Mouse (Mus musculus) erythroid progenitor cell, adult 5-6 weeks (primary cell): ENCODE data around the gene Fez1. TPM values are rescaled to one million over a fixed set of nuclear protein-coding genes. Genes with fewer than 3 reads are reported as not detected.

ENCODE experiments used
- ATAC-seq: replicated peaks from 2 replicates; pipeline ENCODE4 v1.8.0; 2016; ENCODE audit warnings: moderate number of reproducible peaks, mild to moderate bottlenecking, moderate TSS enrichment, inconsistent platforms; ENCODE audit not compliant: poor library complexity, low FRiP score, severe bottlenecking
- total RNA-seq, 2 experiments: library from RNA; stranded (forward) in 1 of 2; stranded (reverse) in 1 of 2; fragments of 150-400 nt in 1 of 2; fragments of 186-747, 209-891 nt in 1 of 2; gene quantifications; 2 replicates each; pipeline versions ENCODE4 v1.2.3 to v1.2.4; 2015 to 2017; ENCODE audit warnings: low replicate concordance in 2 of 2

Fez1 gene
- total RNA-seq, 2 experiments from 2014 or later, result not detected

GRCm38 (mm10) chr9:36885237-36885636, 63.6 kb downstream of the Fez1 start:
- no peak for ATAC-seq

- ATAC-seq, result no peak
These were observed 68.9 kb downstream of the Fez1 start for GRCm38 (mm10) chr9:36890552-36890951.

GRCm38 (mm10) chr9:36893413-36893990, 71.8 kb downstream of the Fez1 start:
- ATAC-seq, result no peak

- no peak for ATAC-seq
These were observed 72.6 kb downstream of the Fez1 start for GRCm38 (mm10) chr9:36894242-36894641.

- no peak for ATAC-seq
These were observed 73.5 kb downstream of the Fez1 start for GRCm38 (mm10) chr9:36895009-36895693.

GRCm38 (mm10) chr9:36898560-36898959, 76.9 kb downstream of the Fez1 start:
- ATAC-seq, result no peak

GRCm38 (mm10) chr9:36900464-36900863, 78.8 kb downstream of the Fez1 start:
- ATAC-seq, result no peak

- ATAC-seq, result no peak
These were observed 83.8 kb downstream of the Fez1 start for GRCm38 (mm10) chr9:36905452-36905851.

- ATAC-seq, result 0 out of 2 replicates have a peak, but pooled peaks have one; percentile 61
These were observed 94.7 kb downstream of the Fez1 start for GRCm38 (mm10) chr9:36916362-36916761.

GRCm38 (mm10) chr9:36916915-36917314, 95.3 kb downstream of the Fez1 start:
- ATAC-seq, result no peak

GRCm38 (mm10) chr9:36918582-36918981, 96.9 kb downstream of the Fez1 start:
- no peak for ATAC-seq

GRCm38 (mm10) chr9:36919472-36919871, 97.8 kb downstream of the Fez1 start:
- no peak for ATAC-seq

- no peak for ATAC-seq
These were observed 100.2 kb downstream of the Fez1 start for GRCm38 (mm10) chr9:36921718-36922415.

- no peak for ATAC-seq
These were observed 102.1 kb downstream of the Fez1 start for GRCm38 (mm10) chr9:36923753-36924152.

Other genes with a start within 250 kb of the Fez1 start
- gene Gm17689, start 239.2 kb upstream of the Fez1 start, total RNA-seq (2015; ENCODE audit: low replicate concordance), result not detected in 2 replicates
- not detected in 2 replicates for gene Gm17689, start 239.2 kb upstream of the Fez1 start, total RNA-seq (2017; ENCODE audit: low replicate concordance)
- gene A630095E13Rik, start 178.5 kb upstream of the Fez1 start, total RNA-seq (2015; ENCODE audit: low replicate concordance), result not detected in 2 replicates
- gene A630095E13Rik, start 178.5 kb upstream of the Fez1 start, total RNA-seq (2017; ENCODE audit: low replicate concordance), result not detected in 2 replicates
- not detected in 2 replicates for gene Acrv1, start 128.6 kb upstream of the Fez1 start, total RNA-seq (2015; ENCODE audit: low replicate concordance)
- gene Acrv1, start 128.6 kb upstream of the Fez1 start, total RNA-seq (2017; ENCODE audit: low replicate concordance), result not detected in 2 replicates
- gene Chek1, start 94.8 kb upstream of the Fez1 start, total RNA-seq (2015; ENCODE audit: low replicate concordance), result 14.8 and 37.3 TPM in 2 replicates
- 23.0 and 27.6 TPM in 2 replicates for gene Chek1, start 94.8 kb upstream of the Fez1 start, total RNA-seq (2017; ENCODE audit: low replicate concordance)
- 96.4 and 165 TPM in 2 replicates for gene Stt3a, start 54.2 kb upstream of the Fez1 start, total RNA-seq (2015; ENCODE audit: low replicate concordance)
- 169 and 238 TPM in 2 replicates for gene Stt3a, start 54.2 kb upstream of the Fez1 start, total RNA-seq (2017; ENCODE audit: low replicate concordance)
- 6.8 and 9.6 TPM in 2 replicates for gene Ei24, start 24.5 kb upstream of the Fez1 start, total RNA-seq (2015; ENCODE audit: low replicate concordance)
- 6.7 and 16.0 TPM in 2 replicates for gene Ei24, start 24.5 kb upstream of the Fez1 start, total RNA-seq (2017; ENCODE audit: low replicate concordance)